Mouse (Mus musculus): ENCODE measurements around the gene Slc25a23.

Slc25a23 gene

GRCm38 (mm10) chr17:57019693-57020092, 40.0 kb downstream of the Slc25a23 start:
- no peak for DNase-seq (ENCODE audit: low read depth, low spot score)

GRCm38 (mm10) chr17:57012245-57012795, 47.3 kb downstream of the Slc25a23 start:
- no peak for DNase-seq (ENCODE audit: low read depth, low spot score)

DNA sequence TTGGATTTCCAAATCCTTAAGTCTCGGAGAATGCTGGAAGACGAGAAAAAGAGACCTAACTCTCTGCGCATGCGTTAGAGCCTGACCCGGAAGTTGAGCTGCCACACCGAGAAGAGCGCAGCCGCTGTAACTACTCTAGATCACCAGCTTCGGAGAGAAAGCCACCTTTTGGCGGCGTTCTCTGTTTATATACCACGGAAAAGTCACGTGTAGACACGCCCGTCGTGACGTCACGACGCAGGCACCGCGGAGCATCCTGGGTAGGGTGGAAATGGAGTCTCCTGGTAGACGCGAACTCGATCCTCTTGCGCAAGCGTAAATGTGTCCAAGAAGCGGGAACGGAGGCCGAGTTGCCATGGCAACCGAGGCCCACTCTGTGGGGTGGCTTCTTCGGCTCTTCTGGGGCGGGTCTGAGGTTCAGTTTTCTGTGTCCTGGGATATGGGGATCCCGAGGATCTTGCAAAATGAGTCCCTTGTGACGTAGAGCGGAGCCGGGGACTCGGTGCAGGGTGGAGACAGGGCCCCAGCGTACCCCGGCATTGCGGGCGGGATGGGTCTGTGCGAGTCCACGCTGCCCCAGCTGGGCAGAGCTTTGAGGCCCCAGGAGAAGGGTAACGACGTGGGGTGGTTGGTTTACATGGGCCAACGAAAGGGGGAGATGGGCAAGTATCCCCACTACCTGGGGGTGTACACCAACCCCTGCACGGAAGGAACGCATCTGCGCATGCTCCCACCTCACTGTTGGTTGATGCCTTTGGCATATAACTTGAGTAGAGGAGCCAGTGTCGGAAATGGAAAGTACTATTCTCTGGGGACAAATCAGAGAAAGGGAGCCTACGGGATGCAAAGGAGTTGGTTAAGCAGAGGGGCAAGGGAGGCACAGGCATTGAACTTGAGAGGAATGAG, 48.2 kb downstream of the Slc25a23 start, which contains the start of the genes Gtf2f1 and Gm17949:
Gene Gtf2f1, minus strand, starts transcription at position 53 of the 906 bp plus-strand sequence.
Gene Gm17949, plus strand, starts transcription at position 234 of the 906 bp plus-strand sequence.
- peak; percentile 99 for DNase-seq (ENCODE audit: low read depth, low spot score)

DNA sequence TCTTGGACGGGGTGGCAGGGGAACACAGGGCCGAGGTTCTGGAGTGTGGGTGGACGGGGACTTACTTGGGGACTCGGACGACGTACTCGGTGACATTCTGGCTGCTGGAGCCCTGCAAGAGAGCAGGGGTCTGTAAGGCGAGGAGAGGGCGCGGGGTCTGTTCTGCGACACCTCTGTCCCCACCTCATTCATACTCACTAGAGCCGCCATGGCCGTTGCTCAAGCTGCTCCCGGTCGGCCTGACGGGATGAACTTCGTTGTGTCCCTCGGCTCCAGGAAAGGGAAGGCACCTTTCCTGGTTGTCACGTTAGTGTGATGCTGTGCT, 48.8 kb downstream of the Slc25a23 start:
- no peak for DNase-seq (ENCODE audit: low read depth, low spot score)

DNA sequence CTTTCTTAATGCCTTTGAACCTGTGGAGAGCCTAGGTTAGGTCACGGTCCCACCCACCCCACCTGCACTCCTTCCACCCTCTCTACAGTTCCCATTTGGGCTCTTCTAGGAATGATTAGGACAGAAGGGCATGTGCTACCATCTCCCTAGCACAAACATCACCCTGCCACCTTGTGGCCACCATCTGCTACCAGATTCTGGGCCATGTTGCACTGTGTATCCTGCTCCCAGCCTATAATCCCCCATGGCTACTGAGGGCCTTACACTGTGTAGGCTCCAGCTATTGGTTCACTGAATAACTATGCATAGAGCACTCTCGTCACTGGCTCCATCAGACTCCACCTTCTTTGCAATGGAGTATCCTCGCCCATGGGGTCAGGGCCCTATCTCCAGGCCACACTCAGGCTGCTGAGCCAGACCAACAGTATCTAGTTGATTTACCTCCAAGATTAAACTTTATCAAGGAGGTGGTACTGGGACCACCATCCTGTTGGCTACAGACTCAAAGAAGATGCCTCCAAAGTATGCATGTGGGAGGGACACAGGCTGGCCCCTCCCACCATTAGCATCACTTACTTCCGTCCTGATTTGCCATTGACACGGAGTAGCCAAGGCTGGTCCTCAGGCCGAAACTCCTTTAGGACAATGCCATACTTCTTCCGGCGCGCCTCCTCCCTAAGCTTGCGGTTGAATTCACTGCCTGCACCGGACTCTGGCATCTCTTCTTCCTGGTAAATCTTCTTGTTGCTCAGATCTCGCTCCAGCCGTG, 52.3 kb downstream of the Slc25a23 start:
- DNase-seq (ENCODE audit: low read depth, low spot score): peak; percentile 66

- DNase-seq (ENCODE audit: low read depth, low spot score): no peak
Measured at GRCm38 (mm10) chr17:57003994-57004393, 55.7 kb downstream of the Slc25a23 start.

DNA sequence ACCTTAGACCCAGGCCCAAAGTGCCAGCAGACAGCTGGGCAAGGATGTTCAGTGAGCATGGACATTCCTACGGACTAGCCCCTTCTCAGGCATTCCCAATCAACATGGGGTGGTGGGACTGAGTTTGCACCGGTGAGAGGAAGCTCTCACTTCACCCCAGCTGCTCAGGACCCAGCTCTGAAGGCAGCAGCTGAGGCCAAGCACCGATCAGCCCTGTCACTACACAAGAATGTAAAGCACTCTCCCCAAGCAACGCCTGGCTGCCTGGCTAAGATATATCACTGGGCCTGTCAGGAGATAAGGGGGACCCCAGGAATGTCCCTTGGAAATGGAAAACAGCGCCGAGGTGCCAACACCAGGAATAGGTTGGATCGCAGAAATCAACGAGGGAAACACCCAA, 58.4 kb downstream of the Slc25a23 start:
- no peak for DNase-seq (ENCODE audit: low read depth, low spot score)

DNA sequence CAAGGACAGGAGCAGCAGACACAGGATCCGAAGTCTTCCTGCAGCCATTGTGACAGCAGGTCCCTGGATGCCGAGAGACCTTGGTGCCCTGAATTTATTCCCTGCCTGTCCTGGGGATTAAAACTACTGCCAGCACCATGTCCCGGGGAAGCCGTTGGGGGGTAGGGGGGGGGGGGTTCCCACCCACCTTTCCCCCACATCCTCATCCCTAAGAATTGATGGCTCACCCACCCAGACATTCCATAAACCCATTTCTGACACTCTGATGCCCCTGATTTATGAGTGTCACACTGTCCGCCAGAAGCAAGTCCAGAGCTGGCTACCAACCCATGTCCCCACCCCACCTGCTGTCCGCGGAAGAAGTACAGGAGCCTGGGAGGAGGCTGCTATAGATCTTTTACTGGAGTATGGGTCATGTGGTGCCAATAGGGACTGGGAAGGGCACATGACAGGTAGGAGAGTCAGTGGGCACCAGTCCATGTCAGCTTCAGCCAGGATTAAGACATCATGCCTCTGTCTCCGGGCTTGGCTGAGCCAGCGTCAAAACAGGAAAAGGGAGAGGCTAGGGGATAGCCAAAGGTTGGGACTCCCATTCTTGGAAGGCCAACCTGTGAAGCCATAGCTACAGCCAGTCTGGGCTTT, 59.6 kb downstream of the Slc25a23 start, which contains the start of gene Pspn:
Gene Pspn, minus strand, starts transcription at position 51 of the 642 bp plus-strand sequence.
- no peak for DNase-seq (ENCODE audit: low read depth, low spot score)

GRCm38 (mm10) chr17:56999414-56999813, 60.2 kb downstream of the Slc25a23 start:
- no peak for DNase-seq (ENCODE audit: low read depth, low spot score)

- DNase-seq (ENCODE audit: low read depth, low spot score): peak; percentile 100
Measured at GRCm38 (mm10) chr17:56997029-56997667, 62.5 kb downstream of the Slc25a23 start, which contains the start of gene Alkbh7. Gene Alkbh7 (plus strand): TSS chr17:56997339.

DNA sequence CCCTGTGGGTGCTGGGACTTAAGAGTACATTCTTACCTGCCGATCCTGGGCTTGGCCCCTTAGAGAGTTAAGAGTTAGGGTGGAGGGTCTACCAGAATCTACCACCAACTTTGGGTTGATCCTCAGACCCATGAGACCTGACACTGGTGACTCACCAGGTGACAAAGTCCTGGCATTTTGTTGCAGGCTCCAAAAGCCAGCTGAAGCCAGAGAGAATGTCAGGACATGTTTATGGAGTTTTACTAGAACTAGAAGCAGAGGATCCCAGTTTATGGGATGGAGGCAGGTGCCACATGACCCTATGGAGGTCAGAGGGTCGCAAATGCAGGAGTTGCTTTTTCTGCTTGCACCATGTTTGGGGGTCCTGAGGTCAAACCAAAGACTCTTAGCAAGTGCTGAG, 63.2 kb downstream of the Slc25a23 start:
- no peak for DNase-seq (ENCODE audit: low read depth, low spot score)

- no peak for DNase-seq (ENCODE audit: low read depth, low spot score)
Measured at GRCm38 (mm10) chr17:56995046-56995445, 64.6 kb downstream of the Slc25a23 start.
